Mouse (Mus musculus): Measurements from ENCODE around the gene Cox4i1. TPM values are rescaled to one million over a fixed set of nuclear protein-coding genes. Genes with fewer than 3 reads are reported as not detected.

Gene Cox4i1
- polyA plus RNA-seq, 1 experiment from 2014 or later, result 1,016 TPM

- 79% methylated on average over 9 of the region's 9 CpGs for WGBS
- Histone ChIP-seq H3K4me2 (ENCODE audit: low read length) (no peak overlapping the region), H3K36me3 (ENCODE audit: control insufficient read depth, insufficient read depth, low read length) (no peaks in the 10 kb centered on the region), H3K4me1 (ENCODE audit: control insufficient read depth, insufficient read depth, low read length) (no peaks in the 10 kb centered on the region), H3K4me3 (replicated peaks; ENCODE audit: low read depth, low read length) (no peak overlapping the region), H3K27ac (replicated peaks; ENCODE audit: low read depth, low read length) (no peak overlapping the region), H3K9me3 (ENCODE audit: control insufficient read depth, low read length) (no peaks in the 10 kb centered on the region), H3K27me3 (ENCODE audit: control insufficient read depth, insufficient read depth, low read length) (no peaks in the 10 kb centered on the region), H3K9ac (replicated peaks; ENCODE audit: low read length) (no peak overlapping the region)
- no peak for ATAC-seq (ENCODE audit: low FRiP score, low TSS enrichment)
- DNase-seq, result no peak
Observed at GRCm38 (mm10) chr8:120704203-120704602, 36.2 kb downstream of the Cox4i1 start.

GRCm38 (mm10) chr8:120705163-120705562, 37.1 kb downstream of the Cox4i1 start:
- Histone ChIP-seq H3K27me3 (ENCODE audit: control insufficient read depth, insufficient read depth, low read length) (no peaks in the 10 kb centered on the region), H3K9me3 (ENCODE audit: control insufficient read depth, low read length) (no peaks in the 10 kb centered on the region), H3K4me1 (ENCODE audit: control insufficient read depth, insufficient read depth, low read length) (no peaks in the 10 kb centered on the region), H3K27ac (replicated peaks; ENCODE audit: low read depth, low read length) (no peak overlapping the region), H3K4me3 (replicated peaks; ENCODE audit: low read depth, low read length) (no peak overlapping the region), H3K36me3 (ENCODE audit: control insufficient read depth, insufficient read depth, low read length) (no peaks in the 10 kb centered on the region), H3K4me2 (ENCODE audit: low read length) (no peak overlapping the region), H3K9ac (replicated peaks; ENCODE audit: low read length) (no peak overlapping the region)
- 84% methylated on average over 15 of the region's 15 CpGs for WGBS
- ATAC-seq (ENCODE audit: low FRiP score, low TSS enrichment), result no peak
- no peak for DNase-seq

DNA sequence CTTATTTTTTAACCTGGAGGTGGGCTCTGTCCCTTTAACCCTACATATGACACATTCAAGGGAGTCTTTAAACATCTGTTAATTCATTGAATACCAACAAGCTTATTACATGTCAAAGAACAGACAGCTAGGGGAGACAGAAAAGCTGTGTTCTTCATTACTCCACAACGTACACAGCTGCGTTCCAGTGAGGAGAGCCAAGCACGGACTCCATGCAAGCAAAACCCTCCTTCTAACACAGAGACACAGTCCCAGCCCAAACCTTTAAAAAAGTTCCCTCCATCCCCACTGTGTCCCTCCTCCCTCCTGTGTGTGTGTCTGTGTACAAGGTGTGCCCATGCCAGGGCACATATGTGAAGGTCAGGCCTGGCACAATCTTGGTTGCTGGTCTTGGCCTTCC, 38.2 kb downstream of the Cox4i1 start:
- H3K27me3 ChIP-seq (ENCODE audit: control insufficient read depth, insufficient read depth, low read length), result no peaks in the 10 kb centered on the region
- DNase-seq, result no peak
- no peak for ATAC-seq (ENCODE audit: low FRiP score, low TSS enrichment)
- H3K4me3 ChIP-seq (replicated peaks; ENCODE audit: low read depth, low read length), result no peak overlapping the region
- no peaks in the 10 kb centered on the region for H3K9me3 ChIP-seq (ENCODE audit: control insufficient read depth, low read length)
- H3K4me1 ChIP-seq (ENCODE audit: control insufficient read depth, insufficient read depth, low read length), result no peaks in the 10 kb centered on the region
- H3K4me2 ChIP-seq (ENCODE audit: low read length), result no peak overlapping the region
- H3K9ac ChIP-seq (replicated peaks; ENCODE audit: low read length), result no peak overlapping the region
- 90% methylated on average over 3 of the region's 3 CpGs for WGBS
- no peak overlapping the region for H3K27ac ChIP-seq (replicated peaks; ENCODE audit: low read depth, low read length)
- no peaks in the 10 kb centered on the region for H3K36me3 ChIP-seq (ENCODE audit: control insufficient read depth, insufficient read depth, low read length)

DNA sequence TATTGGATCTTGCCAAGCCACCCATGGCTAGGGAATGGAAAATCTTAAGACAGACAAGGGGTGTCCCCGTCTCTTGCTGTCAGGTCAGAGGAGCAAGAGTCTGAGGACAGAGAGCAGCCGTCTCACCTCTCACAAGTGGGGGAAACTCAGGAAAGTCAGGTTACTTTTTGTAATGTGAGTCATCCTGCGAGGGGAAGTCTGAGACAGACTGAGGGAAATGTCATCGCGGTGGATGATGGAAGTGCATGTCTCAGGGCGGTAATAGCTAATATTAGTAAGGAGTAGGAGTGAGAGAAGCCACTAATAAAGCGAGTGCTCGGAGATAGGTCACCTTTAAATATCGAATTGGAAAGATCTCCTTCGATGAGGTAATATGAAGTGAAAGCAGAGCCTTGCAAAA, 41.2 kb downstream of the Cox4i1 start:
- 88% methylated on average over 10 of the region's 10 CpGs for WGBS
- ATAC-seq (ENCODE audit: low FRiP score, low TSS enrichment), result no peak
- DNase-seq, result no peak

DNA sequence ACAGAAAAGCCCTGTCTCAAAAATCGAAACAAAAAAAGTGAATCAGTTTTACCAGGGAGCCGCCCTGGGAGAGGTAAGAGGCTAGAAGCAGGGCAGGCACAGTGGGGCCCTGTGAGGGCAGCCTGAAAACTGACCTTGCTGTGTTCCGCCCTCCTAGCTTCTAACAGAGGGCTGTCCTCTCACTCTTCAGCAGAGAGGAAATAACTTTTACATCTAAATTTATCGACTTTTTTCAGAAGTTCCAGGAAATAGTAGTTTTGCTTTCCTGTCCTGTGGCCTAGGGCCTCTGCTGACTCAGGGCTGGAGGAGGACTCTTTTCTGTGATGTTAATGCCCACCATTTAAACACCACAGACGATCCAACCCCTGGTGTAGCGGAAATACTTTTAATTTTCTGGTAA, 47.2 kb downstream of the Cox4i1 start:
- H3K9ac ChIP-seq (replicated peaks; ENCODE audit: low read length), result no peak overlapping the region
- DNase-seq (no peak), ATAC-seq (ENCODE audit: low FRiP score, low TSS enrichment) (no peak)
- no peaks in the 10 kb centered on the region for H3K36me3 ChIP-seq (ENCODE audit: control insufficient read depth, insufficient read depth, low read length)
- no peak overlapping the region for H3K4me3 ChIP-seq (replicated peaks; ENCODE audit: low read depth, low read length)
- H3K9me3 ChIP-seq (ENCODE audit: control insufficient read depth, low read length), result no peaks in the 10 kb centered on the region
- no peak overlapping the region for H3K27ac ChIP-seq (replicated peaks; ENCODE audit: low read depth, low read length)
- 87% methylated on average over 6 of the region's 6 CpGs for WGBS
- H3K4me1 ChIP-seq (ENCODE audit: control insufficient read depth, insufficient read depth, low read length), result no peaks in the 10 kb centered on the region
- H3K27me3 ChIP-seq (ENCODE audit: control insufficient read depth, insufficient read depth, low read length), result no peaks in the 10 kb centered on the region
- H3K4me2 ChIP-seq (ENCODE audit: low read length), result no peak overlapping the region

More for the DNA sequence above, 41.2 kb downstream of the Cox4i1 start:
- Histone ChIP-seq H3K4me3 (replicated peaks; ENCODE audit: low read depth, low read length) (no peak overlapping the region), H3K27me3 (ENCODE audit: control insufficient read depth, insufficient read depth, low read length) (no peaks in the 10 kb centered on the region), H3K9me3 (ENCODE audit: control insufficient read depth, low read length) (no peaks in the 10 kb centered on the region), H3K4me2 (ENCODE audit: low read length) (no peak overlapping the region), H3K27ac (replicated peaks; ENCODE audit: low read depth, low read length) (no peak overlapping the region), H3K9ac (replicated peaks; ENCODE audit: low read length) (no peak overlapping the region), H3K36me3 (ENCODE audit: control insufficient read depth, insufficient read depth, low read length) (no peaks in the 10 kb centered on the region), H3K4me1 (ENCODE audit: control insufficient read depth, insufficient read depth, low read length) (no peaks in the 10 kb centered on the region)

GRCm38 (mm10) chr8:120715996-120716680, 48.1 kb downstream of the Cox4i1 start:
- Histone ChIP-seq H3K27me3 (ENCODE audit: control insufficient read depth, insufficient read depth, low read length) (no peaks in the 10 kb centered on the region), H3K9me3 (ENCODE audit: control insufficient read depth, low read length) (no peaks in the 10 kb centered on the region), H3K4me1 (ENCODE audit: control insufficient read depth, insufficient read depth, low read length) (no peaks in the 10 kb centered on the region), H3K4me2 (ENCODE audit: low read length) (no peak overlapping the region), H3K36me3 (ENCODE audit: control insufficient read depth, insufficient read depth, low read length) (no peaks in the 10 kb centered on the region), H3K9ac (replicated peaks; ENCODE audit: low read length) (no peak overlapping the region), H3K4me3 (replicated peaks; ENCODE audit: low read depth, low read length) (no peak overlapping the region), H3K27ac (replicated peaks; ENCODE audit: low read depth, low read length) (no peak overlapping the region)
- DNase-seq (no peak), ATAC-seq (ENCODE audit: low FRiP score, low TSS enrichment) (no peak)
- WGBS, result 78% methylated on average over 15 of the region's 15 CpGs

DNA sequence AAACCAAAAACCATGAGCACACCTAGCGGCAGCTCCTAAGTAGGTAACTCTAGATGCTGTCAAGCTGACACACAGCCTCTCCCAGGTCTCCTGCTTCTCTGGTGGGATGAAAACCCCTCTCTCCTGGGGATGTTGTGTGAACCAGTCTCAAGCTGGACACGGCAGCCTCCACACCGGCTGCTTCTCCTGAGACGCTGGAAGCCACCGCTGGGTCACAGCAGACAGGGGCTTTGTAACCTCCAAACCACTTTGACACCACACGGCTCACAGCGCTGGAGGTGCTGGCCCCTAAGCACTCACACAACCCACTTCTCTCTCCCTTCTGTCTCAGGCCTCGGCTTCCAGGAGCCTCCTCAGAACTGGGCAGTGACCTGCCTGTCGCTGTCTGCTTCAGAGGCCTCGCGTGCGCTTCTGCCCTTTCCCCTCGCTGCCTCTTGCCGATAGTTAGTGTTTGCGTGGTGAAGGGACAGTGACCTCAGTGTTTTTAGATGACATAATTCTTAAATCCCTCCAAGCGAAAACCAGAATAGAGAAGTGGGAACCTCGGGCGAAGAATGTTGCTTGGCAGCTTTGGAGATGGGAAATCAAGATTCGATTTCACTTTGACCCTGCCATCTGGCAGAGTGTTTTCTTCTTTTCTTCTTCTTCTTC, 51.7 kb downstream of the Cox4i1 start:
- no peak overlapping the region for H3K4me2 ChIP-seq (ENCODE audit: low read length)
- ATAC-seq (ENCODE audit: low FRiP score, low TSS enrichment), result no peak
- no peak overlapping the region for H3K4me3 ChIP-seq (replicated peaks; ENCODE audit: low read depth, low read length)
- H3K4me1 ChIP-seq (ENCODE audit: control insufficient read depth, insufficient read depth, low read length), result no peaks in the 10 kb centered on the region
- 75% methylated on average over 19 of the region's 19 CpGs for WGBS
- H3K27me3 ChIP-seq (ENCODE audit: control insufficient read depth, insufficient read depth, low read length), result no peaks in the 10 kb centered on the region
- no peak for DNase-seq
- H3K36me3 ChIP-seq (ENCODE audit: control insufficient read depth, insufficient read depth, low read length), result no peaks in the 10 kb centered on the region
- H3K9me3 ChIP-seq (ENCODE audit: control insufficient read depth, low read length), result no peaks in the 10 kb centered on the region
- no peak overlapping the region for H3K27ac ChIP-seq (replicated peaks; ENCODE audit: low read depth, low read length)
- H3K9ac ChIP-seq (replicated peaks; ENCODE audit: low read length), result no peak overlapping the region

DNA sequence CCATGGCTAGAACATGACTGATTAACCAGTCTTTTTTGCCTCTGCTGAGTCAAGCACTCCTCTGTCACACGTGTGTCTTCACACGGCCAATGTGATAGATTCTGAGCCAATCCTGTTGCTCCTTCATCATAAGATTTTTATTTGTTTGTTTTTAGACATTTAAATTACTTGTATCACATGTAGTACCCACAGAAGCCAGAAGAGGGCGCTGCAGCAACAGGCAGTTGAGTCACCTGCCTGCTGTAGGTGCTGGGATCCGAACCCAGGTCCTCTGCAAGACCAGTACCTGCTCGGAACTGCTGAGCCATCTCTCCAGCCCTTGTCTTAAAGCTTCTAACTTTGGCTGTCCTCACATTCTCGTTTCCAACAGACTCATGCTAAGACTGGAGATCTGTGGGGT, 55.0 kb downstream of the Cox4i1 start:
- Histone ChIP-seq H3K36me3 (ENCODE audit: control insufficient read depth, insufficient read depth, low read length) (no peaks in the 10 kb centered on the region), H3K9ac (replicated peaks; ENCODE audit: low read length) (no peak overlapping the region), H3K27me3 (ENCODE audit: control insufficient read depth, insufficient read depth, low read length) (no peaks in the 10 kb centered on the region), H3K4me3 (replicated peaks; ENCODE audit: low read depth, low read length) (no peak overlapping the region), H3K4me2 (ENCODE audit: low read length) (no peak overlapping the region), H3K4me1 (ENCODE audit: control insufficient read depth, insufficient read depth, low read length) (no peaks in the 10 kb centered on the region), H3K9me3 (ENCODE audit: control insufficient read depth, low read length) (no peaks in the 10 kb centered on the region), H3K27ac (replicated peaks; ENCODE audit: low read depth, low read length) (no peak overlapping the region)
- WGBS, result 74% methylated on average over 6 of the region's 6 CpGs
- ATAC-seq (ENCODE audit: low FRiP score, low TSS enrichment) (no peak), DNase-seq (no peak)
